Mouse (Mus musculus) forebrain, embryonic 12.5 days (tissue): ENCODE results near the gene Etfa. TPM values are rescaled to one million over a fixed set of nuclear protein-coding genes. Genes with fewer than 3 reads are reported as not detected.

ENCODE experiments used
- ATAC-seq: fragments of 200-750 bp; cut with Nextera tagmentation; 2 replicates; pipeline ENCODE4 v1.8.0; 2017; ENCODE audit warnings: moderate TSS enrichment; ENCODE audit not compliant: low FRiP score
- H3K27ac ChIP-seq: fragments of 300-500 bp; sonication (generic); 2 replicates; pipeline ENCODE4 v1.5.1; 2016; ENCODE audit warnings: mild to moderate bottlenecking
- H3K27me3 ChIP-seq: fragments of 300-500 bp; sonication (generic); 2 replicates; pipeline ENCODE4 v1.6.1; 2016; ENCODE audit warnings: mild to moderate bottlenecking
- H3K36me3 ChIP-seq: fragments of 300-500 bp; sonication (generic); replicated peaks from 2 replicates; pipeline ENCODE4 v1.6.1; 2016; ENCODE audit warnings: mild to moderate bottlenecking
- H3K4me1 ChIP-seq: fragments of 300-500 bp; sonication (generic); 2 replicates; pipeline ENCODE4 v1.6.1; 2016
- H3K4me2 ChIP-seq: fragments of 300-500 bp; sonication (generic); 2 replicates; pipeline ENCODE4 v1.6.1; 2016; ENCODE audit warnings: mild to moderate bottlenecking, moderate library complexity
- H3K4me3 ChIP-seq: fragments of 300-500 bp; sonication (generic); replicated peaks from 2 replicates; pipeline ENCODE4 v1.5.1; 2016; ENCODE audit warnings: mild to moderate bottlenecking
- H3K9ac ChIP-seq: fragments of 300-500 bp; sonication (generic); 2 replicates; pipeline ENCODE4 v1.6.1; 2016; ENCODE audit warnings: mild to moderate bottlenecking
- H3K9me3 ChIP-seq: fragments of 300-500 bp; sonication (generic); 2 replicates; pipeline ENCODE4 v1.6.1; 2016
- WGBS: fragments of 180-500 bp; shearing (Covaris S2); methylation state at CpG from one replicate; pipeline ENCODE4 v1.1.7; 2016; 5-methylcytosine and 5-hydroxymethylcytosine counted together
- polyA plus RNA-seq: library from polyadenylated mRNA; unstranded; fragments of >200 nt; fragmentation: Nextera tagmentation; extraction: Ambion mirVana; gene quantifications from 2 replicates; pipeline ENCODE4 v1.2.1, GENCODE M21; 2016

Gene Etfa
- polyA plus RNA-seq, 1 experiment from 2014 or later: 136 TPM

GRCm38 (mm10) chr9:55409833-55410232 lies 102.2 kb downstream of the Etfa start:
- Histone ChIP-seq H3K4me3 (no peak overlapping the region), H3K27ac (no peak overlapping the region), H3K4me2 (no peak overlapping the region), H3K9me3 (no peaks in the 10 kb centered on the region), H3K9ac (no peak overlapping the region), H3K27me3 (no peaks in the 10 kb centered on the region), H3K36me3 (no peaks in the 10 kb centered on the region), H3K4me1 (peaks cover 5% of the 10 kb centered on the region; the same call in 1 of the 2 replicates)
- no peak for ATAC-seq
- 43% methylated on average over 3 of the region's 3 CpGs for WGBS

DNA sequence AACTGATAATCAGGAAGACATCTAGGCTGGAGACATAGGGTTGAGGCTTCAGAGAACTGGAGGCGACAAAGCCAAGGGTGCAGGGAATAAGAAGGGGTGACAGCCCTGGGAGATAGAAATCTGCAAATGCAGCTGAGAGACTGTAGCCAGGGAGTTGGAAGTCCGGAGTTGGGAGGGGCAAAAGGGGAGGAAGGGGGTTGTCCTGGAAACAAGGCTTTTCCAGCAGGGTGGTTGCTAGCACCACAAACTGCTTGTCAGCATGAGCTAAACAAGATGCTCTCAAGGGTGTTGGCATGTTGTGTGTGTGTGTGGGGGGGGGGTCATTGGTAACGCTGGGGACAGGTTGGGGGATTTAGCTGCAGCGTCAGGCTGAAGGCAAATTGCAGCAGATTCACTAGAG lies 103.2 kb downstream of the Etfa start:
- Histone ChIP-seq H3K27ac (no peak overlapping the region), H3K27me3 (no peaks in the 10 kb centered on the region), H3K4me1 (peaks cover 5% of the 10 kb centered on the region; the same call in 1 of the 2 replicates), H3K9me3 (no peaks in the 10 kb centered on the region), H3K9ac (no peak overlapping the region), H3K36me3 (no peaks in the 10 kb centered on the region), H3K4me3 (no peak overlapping the region), H3K4me2 (no peak overlapping the region)
- 29% methylated on average over 4 of the region's 4 CpGs for WGBS
- ATAC-seq: no peak

DNA sequence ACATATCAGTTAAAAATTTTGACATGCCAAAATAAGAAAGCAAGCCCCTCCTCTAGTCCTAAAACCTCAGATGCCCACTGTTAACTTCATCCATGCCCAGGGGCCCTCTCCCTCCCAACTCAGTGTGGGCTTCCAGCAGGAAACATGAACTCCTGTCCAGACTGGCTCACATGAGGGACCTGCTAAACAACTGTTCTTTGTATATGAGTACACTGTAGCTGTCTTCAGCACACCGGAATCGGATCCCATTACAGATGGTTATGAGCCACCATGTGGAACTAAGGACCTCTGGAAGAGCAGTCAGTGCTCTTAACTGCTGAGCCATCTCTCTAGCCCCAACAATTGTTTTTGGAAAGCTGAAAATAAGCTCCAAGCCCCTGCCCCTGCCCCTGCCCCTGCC lies 105.3 kb downstream of the Etfa start:
- Histone ChIP-seq H3K27ac (no peak overlapping the region), H3K9me3 (no peaks in the 10 kb centered on the region), H3K4me2 (no peak overlapping the region), H3K36me3 (no peaks in the 10 kb centered on the region), H3K27me3 (no peaks in the 10 kb centered on the region), H3K4me3 (no peak overlapping the region), H3K4me1 (peaks cover 5% of the 10 kb centered on the region; the same call in 1 of the 2 replicates), H3K9ac (no peak overlapping the region)
- WGBS: 75% methylated on average over 2 of the region's 2 CpGs
- no peak for ATAC-seq

DNA sequence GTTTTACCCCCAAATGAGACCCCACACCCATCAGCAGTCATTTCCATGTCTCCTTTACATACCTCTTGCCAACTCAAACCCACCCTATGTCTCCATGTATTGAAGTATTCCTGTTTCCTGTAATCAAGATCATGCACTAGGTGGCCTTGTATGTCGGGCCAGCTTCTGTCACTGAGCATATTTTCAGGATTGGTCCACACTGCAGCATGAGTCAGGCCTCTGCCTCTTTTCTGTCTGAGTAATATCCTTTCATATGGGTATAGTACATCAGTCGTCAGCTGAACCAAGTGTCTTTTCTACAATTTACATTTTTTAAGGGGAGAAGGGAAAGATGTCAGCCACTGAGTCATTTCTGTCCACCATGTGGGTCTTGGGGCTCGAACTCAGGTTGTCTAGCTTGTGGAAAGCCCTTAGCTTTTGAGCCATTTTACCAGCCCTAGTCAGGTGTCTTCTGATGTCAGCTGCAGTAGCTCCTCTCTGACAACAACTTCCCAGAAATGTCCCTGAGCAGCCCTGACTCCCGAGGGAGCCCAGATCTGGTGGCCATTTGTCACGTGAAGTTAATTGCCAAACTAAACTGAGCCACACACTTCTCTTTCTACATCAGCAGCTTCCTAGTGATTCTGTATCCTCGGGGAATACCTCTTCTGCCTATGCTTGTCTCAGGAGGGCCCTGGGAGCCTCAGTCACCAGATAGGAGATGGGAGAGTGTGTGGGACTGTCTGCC lies 106.9 kb downstream of the Etfa start:
- H3K4me1 ChIP-seq: peaks cover 5% of the 10 kb centered on the region; the same call in 1 of the 2 replicates
- no peak overlapping the region for H3K27ac ChIP-seq
- ATAC-seq: no peak
- H3K4me2 ChIP-seq: no peak overlapping the region
- no peaks in the 10 kb centered on the region for H3K9me3 ChIP-seq
- H3K4me3 ChIP-seq: no peak overlapping the region
- WGBS: 82% methylated on average over 6 of the region's 6 CpGs
- H3K36me3 ChIP-seq: no peaks in the 10 kb centered on the region
- H3K9ac ChIP-seq: no peak overlapping the region
- H3K27me3 ChIP-seq: no peaks in the 10 kb centered on the region

Other genes with a start within 250 kb of the Etfa start
- gene Nrg4, start 185.4 kb downstream of the Etfa start, polyA plus RNA-seq: 0.87 and 2.2 TPM in 2 replicates
- gene Tmem266, start 185.3 kb downstream of the Etfa start, polyA plus RNA-seq: 0.73 and 0.74 TPM in 2 replicates
- 0.68 and 0.73 TPM in 2 replicates for gene Isl2, start 26.4 kb upstream of the Etfa start, polyA plus RNA-seq